Mouse (Mus musculus) erythroblast, embryonic 14.5 days (primary cell): ENCODE measurements around the gene Stra6.

Experiments
- GATA1 ChIP-seq: IDR thresholded peaks from 2 replicates; pipeline ENCODE4 v1.6.1; 2012; ENCODE audit warnings: low read length, inconsistent platforms, mixed read lengths
- TAL1 ChIP-seq: IDR thresholded peaks from 3 replicates; pipeline ENCODE4 v1.6.1; 2012; ENCODE audit warnings: low read length, inconsistent platforms, mixed read lengths

GRCm38 (mm10) chr9:58047061-58047460 lies 16.5 kb upstream of the Stra6 start:
- no peak for TF ChIP-seq TAL1
- no peak for TF ChIP-seq GATA1
